Mouse (Mus musculus) heart, embryonic 11.5 days (tissue): ENCODE measurements around the gene Syngr1. TPM values are rescaled to one million over a fixed set of nuclear protein-coding genes. Genes with fewer than 3 reads are reported as not detected.
A peak's percentile ranks its signal among the peaks of the same experiment; 100 is the strongest.

Experiments
- ATAC-seq: fragments of 200-750 bp; cut with Nextera tagmentation; replicated peaks from 2 replicates; pipeline ENCODE4 v1.8.0; 2017; ENCODE audit warnings: moderate library complexity; ENCODE audit not compliant: insufficient number of reproducible peaks, low FRiP score, low TSS enrichment
- H3K27ac ChIP-seq: fragments of 300-500 bp; sonication (generic); 2 replicates; pipeline ENCODE4 v1.5.1; 2014; ENCODE audit warnings: mild to moderate bottlenecking, low read depth, low read length
- H3K27me3 ChIP-seq: fragments of 300-500 bp; sonication (generic); 2 replicates; pipeline ENCODE4 v1.6.1; 2014; ENCODE audit warnings: mild to moderate bottlenecking, low read length, mixed read lengths; ENCODE audit not compliant: control insufficient read depth, insufficient read depth
- H3K36me3 ChIP-seq: fragments of 300-500 bp; sonication (generic); 2 replicates; pipeline ENCODE4 v1.6.1; 2014; ENCODE audit warnings: mild to moderate bottlenecking, low read length, moderate library complexity, mixed read lengths; ENCODE audit not compliant: control insufficient read depth, insufficient read depth
- H3K4me1 ChIP-seq: fragments of 300-500 bp; sonication (generic); 2 replicates; pipeline ENCODE4 v1.6.1; 2014; ENCODE audit warnings: low read length; ENCODE audit not compliant: control insufficient read depth, insufficient read depth
- H3K4me2 ChIP-seq: fragments of 300-500 bp; sonication (generic); 2 replicates; pipeline ENCODE4 v1.6.1; 2014; ENCODE audit warnings: mild to moderate bottlenecking, moderate library complexity
- H3K4me3 ChIP-seq: fragments of 300-500 bp; sonication (generic); 2 replicates; pipeline ENCODE4 v1.5.1; 2014; ENCODE audit warnings: low read depth, low read length
- H3K9ac ChIP-seq: fragments of 300-500 bp; sonication (generic); 2 replicates; pipeline ENCODE4 v1.6.1; 2014; ENCODE audit warnings: mild to moderate bottlenecking, low read depth, low read length, moderate library complexity
- H3K9me3 ChIP-seq: fragments of 300-500 bp; sonication (generic); replicated peaks from 2 replicates; pipeline ENCODE4 v1.6.1; 2016; ENCODE audit warnings: low read length; ENCODE audit not compliant: control insufficient read depth
- WGBS: fragments of 180-500 bp; shearing (Covaris S2); extraction: QIAGEN DNeasy Blood & Tissue Kit; methylation state at CpG from one replicate; pipeline ENCODE4 v1.1.7; 2014; ENCODE audit not compliant: insufficient replicate concordance; 5-methylcytosine and 5-hydroxymethylcytosine counted together
- microRNA-seq: library from miRNA; unstranded; fragments of <30 nt; microRNA quantifications from one replicate; pipeline ENCODE4, GENCODE M21; 2016; ENCODE audit warnings: borderline number of aligned reads
- polyA plus RNA-seq: library from polyadenylated mRNA; unstranded; fragments of >200 nt; fragmentation: Nextera tagmentation; extraction: Ambion mirVana; gene quantifications from 2 replicates; pipeline ENCODE4 v1.2.1, GENCODE M21; 2014

The Syngr1 gene
- polyA plus RNA-seq, 1 experiment from 2014 or later = 15.2 TPM

DNA sequence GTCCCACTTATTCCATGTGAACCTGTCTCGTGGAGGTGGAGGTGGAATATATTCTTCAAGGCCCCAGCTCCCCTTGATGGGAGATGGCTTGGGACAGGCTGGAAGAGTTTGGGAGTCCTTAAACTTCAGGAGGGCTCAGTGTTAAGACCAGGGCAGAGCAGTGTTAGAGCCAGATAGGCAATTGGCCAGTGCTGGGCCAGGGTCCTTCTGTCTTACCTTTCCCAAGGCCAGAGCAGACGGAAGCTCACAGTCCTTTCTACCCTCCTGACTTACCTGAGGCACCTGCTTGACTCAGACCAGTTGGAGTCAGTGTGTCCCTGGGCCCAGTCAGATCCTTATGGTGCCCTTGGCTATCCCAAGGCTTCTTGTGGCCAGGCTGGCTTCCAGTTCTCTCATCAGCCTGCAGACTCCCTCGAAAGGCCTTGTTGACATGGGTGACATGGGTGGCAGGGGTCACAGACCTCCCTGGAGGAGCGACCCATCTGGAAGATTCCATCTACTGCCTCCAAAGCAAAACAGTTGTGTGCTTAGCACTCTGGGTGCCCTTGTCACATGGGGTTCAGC is 71.3 kb downstream of the Syngr1 start:
- Histone ChIP-seq H3K36me3 (peaks cover 40% of the 10 kb centered on the region), H3K27me3 (no peaks in the 10 kb centered on the region), H3K9me3 (no peaks in the 10 kb centered on the region), H3K9ac (no peak overlapping the region), H3K4me2 (no peak overlapping the region), H3K27ac (no peak overlapping the region), H3K4me1 (peaks cover 15% of the 10 kb centered on the region), H3K4me3 (no peak overlapping the region)
- ATAC-seq = no peak
- WGBS = 82% methylated on average over 4 of the region's 4 CpGs

DNA sequence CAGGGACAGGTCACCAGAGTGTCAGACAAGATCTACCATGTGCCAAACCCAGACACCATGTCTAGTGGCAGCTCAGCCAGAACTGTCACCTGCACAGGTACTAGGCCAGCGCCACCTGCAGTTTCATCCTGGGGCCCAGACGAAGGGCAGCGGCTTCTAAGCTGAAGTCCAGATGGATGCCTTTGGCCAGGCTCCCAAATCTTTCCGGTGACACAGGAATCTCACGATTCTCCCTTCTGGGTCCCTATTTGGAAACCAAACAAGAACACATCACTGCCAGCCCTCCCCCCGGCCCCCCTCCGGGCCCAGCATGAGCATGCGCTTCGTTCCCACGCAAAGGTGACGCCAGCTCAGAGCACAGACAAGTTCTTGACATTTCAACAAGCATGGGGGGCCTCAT is 72.1 kb downstream of the Syngr1 start:
- H3K9ac ChIP-seq = no peak overlapping the region
- 76% methylated on average over 11 of the region's 11 CpGs for WGBS
- H3K27ac ChIP-seq = no peak overlapping the region
- H3K9me3 ChIP-seq = no peaks in the 10 kb centered on the region
- H3K4me2 ChIP-seq = no peak overlapping the region
- peaks cover 13% of the 10 kb centered on the region for H3K4me1 ChIP-seq
- H3K27me3 ChIP-seq = no peaks in the 10 kb centered on the region
- ATAC-seq = no peak
- peaks cover 32% of the 10 kb centered on the region for H3K36me3 ChIP-seq
- no peak overlapping the region for H3K4me3 ChIP-seq

DNA sequence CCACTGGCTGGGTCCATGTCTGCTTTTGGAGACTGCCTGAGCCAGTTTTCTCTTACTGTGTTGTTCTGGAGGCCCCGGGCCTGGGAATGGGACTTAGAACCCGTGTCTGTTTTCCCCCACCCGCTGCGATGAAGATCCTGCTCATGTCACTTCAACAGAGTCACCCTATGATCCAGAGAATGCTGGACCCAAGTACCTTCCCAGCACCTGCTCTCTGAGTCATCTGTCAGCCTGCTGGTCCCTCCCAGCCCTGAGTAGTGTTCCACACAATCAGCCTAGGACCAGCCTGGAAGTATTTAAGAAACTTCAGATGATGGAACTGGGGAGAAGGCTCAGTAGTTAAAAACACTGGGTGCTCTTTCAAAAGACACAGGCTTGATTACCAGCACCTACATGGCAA is 72.6 kb downstream of the Syngr1 start:
- peaks cover 8% of the 10 kb centered on the region for H3K4me1 ChIP-seq
- no peak overlapping the region for H3K4me2 ChIP-seq
- 87% methylated on average over 4 of the region's 4 CpGs for WGBS
- no peak overlapping the region for H3K9ac ChIP-seq
- H3K27ac ChIP-seq = no peak overlapping the region
- H3K4me3 ChIP-seq = no peak overlapping the region
- H3K36me3 ChIP-seq = peaks cover 28% of the 10 kb centered on the region
- no peaks in the 10 kb centered on the region for H3K9me3 ChIP-seq
- ATAC-seq = no peak
- no peaks in the 10 kb centered on the region for H3K27me3 ChIP-seq

- Histone ChIP-seq H3K4me3 (no peak overlapping the region), H3K4me1 (no peaks in the 10 kb centered on the region), H3K4me2 (no peak overlapping the region), H3K27me3 (no peaks in the 10 kb centered on the region), H3K36me3 (peaks cover 21% of the 10 kb centered on the region), H3K9me3 (no peaks in the 10 kb centered on the region), H3K27ac (no peak overlapping the region), H3K9ac (no peak overlapping the region)
- WGBS = 58% methylated on average over 5 of the region's 5 CpGs
- ATAC-seq = no peak
Observed at GRCm38 (mm10) chr15:80165396-80165795, 74.3 kb downstream of the Syngr1 start.

Small RNAs within 50 kb of the gene (microRNA-seq; reads per million reads assigned to microRNA genes)
- 30.4 reads per million, percentile 53 among the genes with 10 or more reads in this experiment for gene Snord43

Other genes with a start within 250 kb of the Syngr1 start
- 9.5 and 12.0 TPM in 2 replicates for gene Apobec3, start 199.7 kb upstream of the Syngr1 start, polyA plus RNA-seq
- 0.72 and 1.1 TPM in 2 replicates for gene Cbx7, start 120.2 kb upstream of the Syngr1 start, polyA plus RNA-seq
- 1.3 and 2.0 TPM in 2 replicates for gene Pdgfb, start 76.4 kb upstream of the Syngr1 start, polyA plus RNA-seq
- gene Rpl3, start 534 bp downstream of the Syngr1 start, polyA plus RNA-seq = 861 and 879 TPM in 2 replicates
- 18.8 and 25.1 TPM in 2 replicates for gene Tab1, start 41.8 kb downstream of the Syngr1 start, polyA plus RNA-seq
- gene Mgat3, start 82.4 kb downstream of the Syngr1 start, polyA plus RNA-seq = 1.8 and 2.1 TPM in 2 replicates
- 26.8 and 29.5 TPM in 2 replicates for gene Mief1, start 142.7 kb downstream of the Syngr1 start, polyA plus RNA-seq
- gene AC140267.1, start 144.5 kb downstream of the Syngr1 start, polyA plus RNA-seq = not detected in 2 replicates
- gene Atf4, start 163.8 kb downstream of the Syngr1 start, polyA plus RNA-seq = 90.2 and 94.4 TPM in 2 replicates
- gene Rps19bp1, start 173.0 kb downstream of the Syngr1 start, polyA plus RNA-seq = 48.1 and 53.8 TPM in 2 replicates
- gene Cacna1i, start 195.9 kb downstream of the Syngr1 start, polyA plus RNA-seq = 0.01 TPM in 1 of 2 replicates, not detected in the other